Mouse (Mus musculus): ENCODE measurements around the gene Zbtb3.

DNA sequence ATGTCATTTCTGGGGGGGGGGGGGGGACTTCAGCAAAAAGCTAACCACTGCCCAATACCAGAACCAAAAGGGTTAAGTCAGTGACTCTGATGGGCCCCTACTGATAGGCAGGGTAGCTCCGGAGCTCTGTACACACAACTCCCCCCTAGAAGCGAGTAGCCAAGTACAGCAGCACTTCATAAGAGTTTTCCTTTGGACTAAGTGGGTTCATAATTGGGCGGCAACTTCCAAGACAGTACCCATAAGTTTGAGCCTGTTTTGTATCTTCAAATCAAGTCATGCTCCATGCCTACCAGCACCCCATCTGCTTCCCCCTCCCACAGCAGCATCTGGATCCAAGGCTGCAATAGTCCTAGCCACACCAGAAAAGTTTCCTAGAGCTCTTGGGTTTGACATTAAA lies 46.7 kb upstream of the Zbtb3 start:
- TF ChIP-seq JUND (conservative IDR thresholded peaks at IDR 0.05; ENCODE audit: low read depth, low read length): no peak
- no peak for TF ChIP-seq POLR2A (IDR thresholded peaks at IDR 0.05; ENCODE audit: low read depth, low read length)
